Mouse (Mus musculus): Measurements from ENCODE around the gene Lin9.

Lin9 gene

GRCm38 (mm10) chr1:180707813-180708212, 66.9 kb downstream of the Lin9 start:
- DNase-seq (ENCODE audit: low spot score) = no peak

- DNase-seq (ENCODE audit: low spot score) = no peak
These were observed 68.2 kb downstream of the Lin9 start for GRCm38 (mm10) chr1:180708935-180709776.

- no peak for DNase-seq (ENCODE audit: low spot score)
These were observed 77.8 kb downstream of the Lin9 start for GRCm38 (mm10) chr1:180718756-180719155.

GRCm38 (mm10) chr1:180719483-180719882, 78.5 kb downstream of the Lin9 start:
- DNase-seq (ENCODE audit: low spot score) = no peak

GRCm38 (mm10) chr1:180719951-180720689, 79.2 kb downstream of the Lin9 start:
- peak; percentile 66 for DNase-seq (ENCODE audit: low spot score)

GRCm38 (mm10) chr1:180722608-180723007, 81.7 kb downstream of the Lin9 start:
- DNase-seq (ENCODE audit: low spot score) = no peak

GRCm38 (mm10) chr1:180723701-180724238, 82.8 kb downstream of the Lin9 start:
- DNase-seq (ENCODE audit: low spot score) = no peak

GRCm38 (mm10) chr1:180725704-180726179, 84.8 kb downstream of the Lin9 start, which contains the start of gene Acbd3:
Gene Acbd3, plus strand, starts transcription at chr1:180726043.
- peak; percentile 86 for DNase-seq (ENCODE audit: low spot score)

GRCm38 (mm10) chr1:180726183-180726582, 85.2 kb downstream of the Lin9 start:
- DNase-seq (ENCODE audit: low spot score) = peak; percentile 37

- no peak for DNase-seq (ENCODE audit: low spot score)
These were observed 88.3 kb downstream of the Lin9 start for GRCm38 (mm10) chr1:180729231-180729630.

Data from adipocyte (in vitro differentiated cells).